Mouse (Mus musculus): ENCODE data around the gene Sostdc1.

DNA sequence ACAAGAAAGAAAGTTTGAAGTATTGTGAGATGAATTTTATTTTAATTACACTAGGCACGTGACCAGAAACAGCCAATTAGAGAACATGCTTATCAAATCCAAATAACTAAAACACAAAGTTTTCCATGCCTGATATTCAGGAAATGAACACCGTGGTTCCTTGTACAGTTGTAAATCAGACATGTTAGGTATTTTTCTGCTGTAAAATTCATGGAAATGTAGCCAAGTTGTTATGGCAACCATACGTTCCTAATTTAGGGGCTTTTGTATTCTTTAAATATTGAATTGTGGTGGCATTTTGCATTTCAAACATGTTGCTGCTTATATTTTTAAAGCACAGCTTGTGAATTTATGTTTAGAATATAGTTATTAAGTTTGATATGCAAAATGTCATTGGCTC lies 2.1 kb downstream of the Sostdc1 start:
- TF ChIP-seq CTCF (IDR thresholded peaks at IDR 0.05; ENCODE audit: low read depth) = no peak
- no peak for TF ChIP-seq EP300 (IDR thresholded peaks at IDR 0.05; ENCODE audit: low read depth)
